Mouse (Mus musculus): ENCODE measurements at regions not wholly inside any gene's neighbourhood (a gene's known extent, or its start where the extent isn't known, plus 50 kb on each side); places are given as distances from the start of the nearest gene placed in this dataset.
A peak's percentile ranks its signal among the peaks of the same experiment; 100 is the strongest.

GRCm38 (mm10) chr9:94404551-94404950 is 133.3 kb downstream of the 1190002N15Rik start:
- no peak overlapping the region for H3K4me3 ChIP-seq (ENCODE audit: low read depth, low read length)
- WGBS (ENCODE audit: insufficient replicate concordance), result 51% methylated on average over 6 of the region's 6 CpGs
- H3K36me3 ChIP-seq (ENCODE audit: control insufficient read depth, insufficient read depth), result no peaks in the 10 kb centered on the region
- no peak overlapping the region for H3K9ac ChIP-seq (ENCODE audit: low read depth, low read length)
- H3K4me1 ChIP-seq (ENCODE audit: control insufficient read depth, low read depth, low read length), result no peaks in the 10 kb centered on the region; the same call in 1 of the 2 replicates
- no peaks in the 10 kb centered on the region for H3K27me3 ChIP-seq (ENCODE audit: control insufficient read depth, insufficient read depth, low read depth, low read length)
- no peaks in the 10 kb centered on the region for H3K9me3 ChIP-seq (replicated peaks; ENCODE audit: control insufficient read depth, low read length)
- H3K4me2 ChIP-seq (ENCODE audit: low read depth, low read length), result no peak overlapping the region
- no peak for ATAC-seq (ENCODE audit: low read depth)
- H3K27ac ChIP-seq (ENCODE audit: low read length), result no peak overlapping the region

GRCm38 (mm10) chr9:94400596-94400995 is 137.3 kb downstream of the 1190002N15Rik start:
- Histone ChIP-seq H3K9ac (ENCODE audit: low read depth, low read length) (no peak overlapping the region), H3K27me3 (ENCODE audit: control insufficient read depth, insufficient read depth, low read depth, low read length) (no peaks in the 10 kb centered on the region), H3K4me3 (ENCODE audit: low read depth, low read length) (no peak overlapping the region), H3K4me1 (ENCODE audit: control insufficient read depth, low read depth, low read length) (no peaks in the 10 kb centered on the region), H3K9me3 (replicated peaks; ENCODE audit: control insufficient read depth, low read length) (no peaks in the 10 kb centered on the region), H3K36me3 (ENCODE audit: control insufficient read depth, insufficient read depth) (no peaks in the 10 kb centered on the region), H3K27ac (ENCODE audit: low read length) (no peak overlapping the region), H3K4me2 (ENCODE audit: low read depth, low read length) (no peak overlapping the region)
- ATAC-seq (ENCODE audit: low read depth), result no peak
- WGBS (ENCODE audit: insufficient replicate concordance), result 49% methylated on average over 1 of the region's 1 CpGs

- H3K4me3 ChIP-seq (ENCODE audit: low read depth, low read length), result no peak overlapping the region
- 59% methylated on average over 5 of the region's 5 CpGs for WGBS (ENCODE audit: insufficient replicate concordance)
- no peaks in the 10 kb centered on the region for H3K9me3 ChIP-seq (replicated peaks; ENCODE audit: control insufficient read depth, low read length)
- H3K36me3 ChIP-seq (ENCODE audit: control insufficient read depth, insufficient read depth), result no peaks in the 10 kb centered on the region
- H3K27ac ChIP-seq (ENCODE audit: low read length), result no peak overlapping the region
- H3K4me1 ChIP-seq (ENCODE audit: control insufficient read depth, low read depth, low read length), result no peaks in the 10 kb centered on the region
- ATAC-seq (ENCODE audit: low read depth), result no peak
- H3K4me2 ChIP-seq (ENCODE audit: low read depth, low read length), result no peak overlapping the region
- H3K27me3 ChIP-seq (ENCODE audit: control insufficient read depth, insufficient read depth, low read depth, low read length), result no peaks in the 10 kb centered on the region
- H3K9ac ChIP-seq (ENCODE audit: low read depth, low read length), result no peak overlapping the region
Measured at GRCm38 (mm10) chr9:94395215-94395614, 142.7 kb downstream of the 1190002N15Rik start.

- Histone ChIP-seq H3K36me3 (ENCODE audit: control insufficient read depth, insufficient read depth) (no peaks in the 10 kb centered on the region), H3K4me2 (ENCODE audit: low read depth, low read length) (no peak overlapping the region), H3K9me3 (replicated peaks; ENCODE audit: control insufficient read depth, low read length) (no peaks in the 10 kb centered on the region), H3K4me1 (ENCODE audit: control insufficient read depth, low read depth, low read length) (no peaks in the 10 kb centered on the region), H3K27ac (ENCODE audit: low read length) (no peak overlapping the region), H3K4me3 (ENCODE audit: low read depth, low read length) (no peak overlapping the region), H3K9ac (ENCODE audit: low read depth, low read length) (no peak overlapping the region), H3K27me3 (ENCODE audit: control insufficient read depth, insufficient read depth, low read depth, low read length) (no peaks in the 10 kb centered on the region)
- ATAC-seq (ENCODE audit: low read depth), result peak; percentile 37; the same call in 1 of the 2 replicates
Measured at GRCm38 (mm10) chr9:94386190-94386589, 151.7 kb downstream of the 1190002N15Rik start.

GRCm38 (mm10) chr9:94382293-94382692 is 155.6 kb downstream of the 1190002N15Rik start:
- Histone ChIP-seq H3K4me1 (ENCODE audit: control insufficient read depth, low read depth, low read length) (no peaks in the 10 kb centered on the region), H3K9ac (ENCODE audit: low read depth, low read length) (no peak overlapping the region), H3K27me3 (ENCODE audit: control insufficient read depth, insufficient read depth, low read depth, low read length) (no peaks in the 10 kb centered on the region), H3K9me3 (replicated peaks; ENCODE audit: control insufficient read depth, low read length) (no peaks in the 10 kb centered on the region), H3K36me3 (ENCODE audit: control insufficient read depth, insufficient read depth) (no peaks in the 10 kb centered on the region), H3K4me2 (ENCODE audit: low read depth, low read length) (no peak overlapping the region), H3K27ac (ENCODE audit: low read length) (no peak overlapping the region), H3K4me3 (ENCODE audit: low read depth, low read length) (no peak overlapping the region)
- ATAC-seq (ENCODE audit: low read depth), result no peak
- 71% methylated on average over 2 of the region's 2 CpGs for WGBS (ENCODE audit: insufficient replicate concordance)

- H3K27me3 ChIP-seq (ENCODE audit: control insufficient read depth, insufficient read depth, low read depth, low read length), result no peaks in the 10 kb centered on the region
- H3K4me1 ChIP-seq (ENCODE audit: control insufficient read depth, low read depth, low read length), result no peaks in the 10 kb centered on the region
- no peak overlapping the region for H3K4me3 ChIP-seq (ENCODE audit: low read depth, low read length)
- H3K27ac ChIP-seq (ENCODE audit: low read length), result no peak overlapping the region
- no peak for ATAC-seq (ENCODE audit: low read depth)
- H3K9me3 ChIP-seq (replicated peaks; ENCODE audit: control insufficient read depth, low read length), result no peaks in the 10 kb centered on the region
- no peak overlapping the region for H3K4me2 ChIP-seq (ENCODE audit: low read depth, low read length)
- no peak overlapping the region for H3K9ac ChIP-seq (ENCODE audit: low read depth, low read length)
- WGBS (ENCODE audit: insufficient replicate concordance), result 54% methylated on average over 5 of the region's 5 CpGs
- H3K36me3 ChIP-seq (ENCODE audit: control insufficient read depth, insufficient read depth), result no peaks in the 10 kb centered on the region
Measured at GRCm38 (mm10) chr9:94378835-94379234, 159.0 kb downstream of the 1190002N15Rik start.

- H3K27ac ChIP-seq (ENCODE audit: low read length), result no peak overlapping the region
- H3K9ac ChIP-seq (ENCODE audit: low read depth, low read length), result no peak overlapping the region
- no peaks in the 10 kb centered on the region for H3K4me1 ChIP-seq (ENCODE audit: control insufficient read depth, low read depth, low read length)
- ATAC-seq (ENCODE audit: low read depth), result no peak
- H3K36me3 ChIP-seq (ENCODE audit: control insufficient read depth, insufficient read depth), result no peaks in the 10 kb centered on the region
- H3K4me2 ChIP-seq (ENCODE audit: low read depth, low read length), result no peak overlapping the region
- WGBS (ENCODE audit: insufficient replicate concordance), result 66% methylated on average over 6 of the region's 6 CpGs
- H3K9me3 ChIP-seq (replicated peaks; ENCODE audit: control insufficient read depth, low read length), result no peaks in the 10 kb centered on the region
- no peak overlapping the region for H3K4me3 ChIP-seq (ENCODE audit: low read depth, low read length)
- H3K27me3 ChIP-seq (ENCODE audit: control insufficient read depth, insufficient read depth, low read depth, low read length), result no peaks in the 10 kb centered on the region
Measured at GRCm38 (mm10) chr9:94378291-94378690, 159.6 kb downstream of the 1190002N15Rik start.

- WGBS (ENCODE audit: insufficient replicate concordance), result 60% methylated on average over 7 of the region's 7 CpGs
- peak overlapping the region; percentile 54 for H3K27ac ChIP-seq (ENCODE audit: low read length)
Measured at GRCm38 (mm10) chr9:94377346-94378039, 160.4 kb downstream of the 1190002N15Rik start.

GRCm38 (mm10) chr9:94370976-94371375 is 166.9 kb downstream of the 1190002N15Rik start:
- Histone ChIP-seq H3K9ac (ENCODE audit: low read depth, low read length) (no peak overlapping the region), H3K27ac (ENCODE audit: low read length) (no peak overlapping the region), H3K36me3 (ENCODE audit: control insufficient read depth, insufficient read depth) (no peaks in the 10 kb centered on the region), H3K27me3 (ENCODE audit: control insufficient read depth, insufficient read depth, low read depth, low read length) (no peaks in the 10 kb centered on the region), H3K9me3 (replicated peaks; ENCODE audit: control insufficient read depth, low read length) (no peaks in the 10 kb centered on the region), H3K4me1 (ENCODE audit: control insufficient read depth, low read depth, low read length) (no peaks in the 10 kb centered on the region), H3K4me2 (ENCODE audit: low read depth, low read length) (no peak overlapping the region), H3K4me3 (ENCODE audit: low read depth, low read length) (no peak overlapping the region)
- no peak for ATAC-seq (ENCODE audit: low read depth)
- WGBS (ENCODE audit: insufficient replicate concordance), result 49% methylated on average over 2 of the region's 2 CpGs

More at GRCm38 (mm10) chr9:94377346-94378039, 160.4 kb downstream of the 1190002N15Rik start:
- no peaks in the 10 kb centered on the region for H3K27me3 ChIP-seq (ENCODE audit: control insufficient read depth, insufficient read depth, low read depth, low read length)
- no peak overlapping the region for H3K4me2 ChIP-seq (ENCODE audit: low read depth, low read length)
- H3K9me3 ChIP-seq (replicated peaks; ENCODE audit: control insufficient read depth, low read length), result no peaks in the 10 kb centered on the region
- no peak overlapping the region for H3K4me3 ChIP-seq (ENCODE audit: low read depth, low read length)
- H3K9ac ChIP-seq (ENCODE audit: low read depth, low read length), result no peak overlapping the region
- no peaks in the 10 kb centered on the region for H3K4me1 ChIP-seq (ENCODE audit: control insufficient read depth, low read depth, low read length)
- H3K36me3 ChIP-seq (ENCODE audit: control insufficient read depth, insufficient read depth), result no peaks in the 10 kb centered on the region
- ATAC-seq (ENCODE audit: low read depth), result peak; percentile 93

Measured in liver, embryonic 16.5 days (tissue).